Mouse (Mus musculus) lung, adult 18-20 months (tissue): ENCODE results near the gene Cfap97d1.

Experiments
- DNase-seq, 2 experiments: peaks; one replicate each; pipeline ENCODE4 v3.0.0; 2022; ENCODE audit warnings: mixed read lengths in 2 of 2

The Cfap97d1 gene

DNA sequence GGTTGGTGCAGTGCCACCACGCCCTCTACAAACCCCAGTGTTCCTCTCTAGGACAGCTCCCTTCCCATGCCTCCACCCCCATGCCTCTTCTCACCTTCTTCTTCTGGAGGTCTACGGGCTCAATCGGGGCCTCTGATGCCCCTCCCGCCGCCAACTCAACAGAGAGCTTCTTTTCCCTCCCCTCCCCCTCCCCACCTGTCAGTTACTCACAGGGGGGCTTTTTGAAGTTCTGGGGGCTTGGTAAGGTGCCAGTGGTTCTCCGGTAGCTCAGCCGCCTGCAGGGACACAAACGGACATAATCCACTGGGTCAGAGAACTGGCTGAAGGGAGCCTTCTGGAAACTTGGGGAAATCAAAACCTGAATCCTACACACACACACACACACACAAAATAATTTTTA is 27.4 kb downstream of the Cfap97d1 start:
- DNase-seq: no peak

DNA sequence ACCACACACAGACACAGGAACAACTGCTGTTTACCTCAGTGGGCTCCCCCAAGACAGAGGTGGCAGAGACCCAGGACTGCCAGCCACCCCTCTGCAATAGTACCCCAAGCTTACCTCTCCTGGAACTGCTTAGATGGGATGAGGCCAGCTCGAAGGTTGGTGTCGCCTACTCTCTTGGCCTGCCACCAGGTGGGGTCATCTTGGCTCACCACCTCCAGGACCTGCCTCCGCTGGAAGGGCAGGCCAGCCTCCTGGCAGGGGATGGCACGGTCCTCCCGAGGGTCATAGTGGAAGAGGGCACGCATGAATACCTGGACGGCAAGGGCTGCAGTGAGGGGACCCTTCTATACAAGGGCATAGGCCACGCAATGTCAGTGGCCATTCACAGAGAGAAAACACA is 29.1 kb downstream of the Cfap97d1 start:
- no peak for DNase-seq

DNA sequence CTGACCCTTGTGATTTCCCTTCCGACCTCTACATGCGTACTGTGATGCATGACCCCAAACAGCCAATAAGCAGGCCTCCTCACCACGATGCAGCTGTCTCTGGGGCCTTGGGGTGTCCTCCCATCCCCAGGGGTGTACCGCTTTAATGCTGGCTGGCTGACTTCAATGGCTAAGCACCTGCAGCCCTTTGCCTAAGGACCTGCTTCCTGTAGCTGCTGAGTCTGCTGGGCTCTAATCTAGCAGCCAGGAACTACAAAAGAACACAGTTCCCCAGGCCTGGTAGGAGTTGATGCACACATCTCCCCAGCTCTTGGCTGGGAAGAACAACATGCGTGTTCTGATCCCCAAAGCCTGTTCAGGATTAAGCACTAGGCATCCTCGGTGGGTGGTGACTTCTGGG is 31.4 kb downstream of the Cfap97d1 start:
- no peak for DNase-seq

DNA sequence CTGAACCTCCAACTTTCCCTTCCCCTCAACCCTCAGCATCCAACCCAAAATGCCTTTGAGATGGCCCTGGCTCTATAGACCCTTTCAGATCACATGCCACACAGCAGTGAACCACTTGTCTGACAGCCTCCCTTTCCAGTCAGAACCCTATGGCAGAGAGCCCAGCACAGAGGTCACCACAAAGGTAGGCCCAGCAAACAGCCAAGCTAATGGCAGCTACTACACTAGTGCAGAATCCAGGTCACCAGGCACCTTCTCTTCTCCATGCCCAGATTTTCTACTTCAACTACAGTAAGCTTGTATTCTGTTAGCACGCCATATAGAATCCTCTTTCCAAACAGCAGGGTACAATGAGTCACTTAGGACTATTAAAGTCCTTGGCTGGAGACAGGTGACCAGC is 32.1 kb downstream of the Cfap97d1 start:
- DNase-seq: no peak

DNA sequence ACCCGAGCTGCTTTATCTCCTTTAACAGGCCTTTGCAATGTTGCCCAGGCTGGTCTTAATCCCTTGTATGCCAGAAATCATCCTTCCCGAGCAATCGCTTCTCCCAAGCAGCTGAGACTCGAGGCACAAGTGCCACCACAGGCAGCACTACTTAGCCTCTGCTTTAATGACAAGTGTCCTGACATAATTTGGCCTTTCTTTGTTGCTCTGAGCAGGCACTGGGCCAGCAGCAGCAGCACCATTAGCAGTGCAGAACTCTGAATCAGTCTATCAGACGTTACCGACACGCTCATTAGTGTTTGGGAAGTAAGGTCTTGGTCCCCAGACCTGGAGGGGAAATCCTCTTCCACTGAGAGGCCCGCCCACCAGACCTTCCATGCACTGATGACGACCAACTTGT is 35.7 kb downstream of the Cfap97d1 start:
- DNase-seq: no peak

DNA sequence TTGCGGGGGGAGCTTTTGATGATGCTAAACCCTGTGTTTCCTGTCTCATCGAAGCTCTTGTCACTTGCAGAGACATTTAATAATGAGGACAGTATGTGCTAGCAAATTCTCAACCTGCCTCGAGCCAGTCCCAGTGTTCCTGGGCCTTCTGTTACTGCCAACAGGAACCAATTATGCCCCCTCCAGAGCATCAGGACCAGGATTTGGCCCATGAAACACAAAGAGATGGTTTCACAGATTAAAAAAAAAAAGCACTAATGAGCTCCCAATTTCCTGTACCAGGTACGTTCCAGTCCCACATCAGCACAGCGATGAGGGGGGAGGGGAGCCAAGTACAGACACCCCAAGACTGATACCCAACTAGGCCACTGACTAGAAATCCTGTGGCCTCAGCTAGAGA is 37.1 kb downstream of the Cfap97d1 start:
- DNase-seq: no peak

DNA sequence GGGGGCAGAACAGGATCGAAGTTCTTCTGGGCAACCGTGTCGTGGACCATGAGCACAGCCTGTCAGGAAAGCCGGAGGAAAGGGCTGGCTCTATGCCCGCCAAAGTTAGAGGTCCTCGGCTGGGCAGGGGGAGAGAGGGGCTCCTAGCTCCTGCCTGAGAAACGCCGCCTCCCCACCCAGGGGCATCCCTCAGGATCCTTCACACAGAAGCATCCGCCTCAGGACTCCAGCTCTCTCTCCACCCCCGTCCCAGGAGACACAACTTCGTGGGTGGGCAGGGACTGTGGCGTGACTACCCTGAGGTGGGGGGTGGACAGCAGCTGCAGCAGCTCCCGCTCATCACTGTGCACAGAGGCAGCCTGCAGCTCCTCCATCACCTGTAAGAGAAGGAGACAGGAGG is 39.3 kb downstream of the Cfap97d1 start:
- DNase-seq: no peak

DNA sequence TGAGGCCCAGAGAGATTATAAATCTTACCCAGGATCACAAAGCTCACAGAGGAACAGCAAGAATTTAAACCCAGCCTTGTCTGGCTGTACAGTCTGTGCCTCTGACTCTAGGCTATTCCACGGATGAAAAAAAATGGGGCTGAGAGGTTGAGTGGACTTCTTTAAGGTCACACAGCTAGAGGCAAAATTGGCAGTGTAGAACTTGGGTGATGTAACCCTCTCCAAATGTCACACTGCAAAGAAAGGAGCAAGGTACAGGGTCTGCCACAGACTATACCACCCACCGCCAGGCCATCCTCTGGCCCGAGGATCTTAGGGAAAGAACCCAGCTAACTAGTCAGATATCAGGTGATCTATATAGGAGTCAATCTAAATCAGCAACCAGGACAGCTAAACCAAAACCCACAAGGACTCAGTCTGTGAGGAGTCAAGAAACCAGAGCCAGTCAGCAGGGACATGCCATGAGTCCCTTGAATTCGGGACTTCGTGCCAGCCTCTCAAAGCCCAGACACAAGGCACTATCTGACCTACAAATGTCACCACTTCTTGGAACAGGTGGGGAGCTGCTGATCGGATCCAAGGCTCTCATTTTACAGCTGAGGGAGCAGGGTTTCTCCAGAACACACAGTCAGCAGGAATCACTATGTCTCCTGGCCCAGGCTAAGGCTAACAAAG is 40.1 kb downstream of the Cfap97d1 start:
- DNase-seq: no peak

DNA sequence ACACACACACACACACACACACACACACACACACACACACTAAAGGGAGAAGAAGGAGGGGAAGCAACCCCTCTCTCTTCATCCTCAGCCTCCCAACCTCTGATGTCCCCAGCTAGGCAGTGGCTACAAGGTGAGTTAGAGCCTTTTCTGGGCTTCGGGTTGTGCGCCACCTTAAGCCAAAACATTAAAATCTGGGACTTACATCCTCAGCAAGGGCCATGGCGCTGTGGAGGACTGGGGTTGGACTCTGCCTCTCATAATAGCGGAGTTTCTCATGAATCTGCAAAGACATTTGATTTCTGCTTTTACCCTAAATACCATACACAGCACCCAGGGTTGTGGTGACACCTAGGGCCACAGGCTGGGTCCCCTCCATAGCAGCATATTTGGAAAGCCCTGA is 40.8 kb downstream of the Cfap97d1 start:
- no peak for DNase-seq

DNA sequence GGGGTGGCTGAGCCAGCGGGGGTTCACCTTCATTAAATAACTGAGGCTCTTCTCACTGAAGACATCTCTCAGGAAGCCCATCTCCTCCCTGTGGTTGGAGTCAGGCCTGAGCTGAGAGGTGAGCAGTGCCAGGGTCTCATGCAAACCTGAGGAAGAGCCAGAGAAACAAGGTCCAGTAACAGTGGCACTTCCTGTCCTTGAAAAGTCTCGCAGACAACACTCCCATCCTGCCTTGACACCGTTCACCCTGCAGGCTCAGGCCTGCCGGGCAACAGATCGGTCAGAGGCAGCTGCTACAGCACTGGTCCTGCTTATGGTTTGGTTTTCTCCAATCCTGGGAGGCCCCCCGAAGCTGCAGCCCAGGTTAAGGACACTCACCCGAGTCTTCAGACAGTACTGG is 41.3 kb downstream of the Cfap97d1 start:
- no peak for DNase-seq

DNA sequence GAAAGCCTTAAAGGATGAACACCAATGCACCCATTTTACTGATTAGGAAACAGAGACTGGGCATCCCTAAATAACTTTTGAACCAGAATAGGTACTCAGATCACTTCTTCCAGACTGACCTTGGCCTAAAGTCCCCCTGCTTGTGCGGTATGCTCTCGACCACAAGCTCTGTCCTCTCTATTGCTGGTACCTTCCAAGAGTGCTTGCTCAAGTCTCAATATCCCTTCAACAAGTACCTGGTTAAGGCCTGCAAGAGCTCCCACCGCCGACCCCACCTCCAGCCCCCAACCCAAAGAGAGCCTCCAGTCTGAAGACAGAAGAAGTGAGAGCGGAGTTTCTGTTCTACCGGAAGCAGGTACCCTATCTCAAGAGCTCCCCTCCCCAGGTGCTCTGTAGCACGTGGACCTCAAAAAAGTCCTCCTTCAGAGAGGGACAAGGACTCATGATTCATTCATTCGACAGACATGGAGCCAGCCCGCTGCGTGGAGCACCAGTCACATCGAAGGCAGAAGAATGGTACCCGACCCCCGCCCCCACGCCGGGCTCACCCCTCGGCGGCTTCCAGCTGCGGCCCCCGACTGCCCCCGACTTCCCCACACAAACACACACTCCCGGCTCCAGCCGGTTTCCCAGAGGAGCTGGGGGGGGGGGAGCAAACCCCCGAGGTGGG is 42.0 kb downstream of the Cfap97d1 start:
- no peak for DNase-seq

DNA sequence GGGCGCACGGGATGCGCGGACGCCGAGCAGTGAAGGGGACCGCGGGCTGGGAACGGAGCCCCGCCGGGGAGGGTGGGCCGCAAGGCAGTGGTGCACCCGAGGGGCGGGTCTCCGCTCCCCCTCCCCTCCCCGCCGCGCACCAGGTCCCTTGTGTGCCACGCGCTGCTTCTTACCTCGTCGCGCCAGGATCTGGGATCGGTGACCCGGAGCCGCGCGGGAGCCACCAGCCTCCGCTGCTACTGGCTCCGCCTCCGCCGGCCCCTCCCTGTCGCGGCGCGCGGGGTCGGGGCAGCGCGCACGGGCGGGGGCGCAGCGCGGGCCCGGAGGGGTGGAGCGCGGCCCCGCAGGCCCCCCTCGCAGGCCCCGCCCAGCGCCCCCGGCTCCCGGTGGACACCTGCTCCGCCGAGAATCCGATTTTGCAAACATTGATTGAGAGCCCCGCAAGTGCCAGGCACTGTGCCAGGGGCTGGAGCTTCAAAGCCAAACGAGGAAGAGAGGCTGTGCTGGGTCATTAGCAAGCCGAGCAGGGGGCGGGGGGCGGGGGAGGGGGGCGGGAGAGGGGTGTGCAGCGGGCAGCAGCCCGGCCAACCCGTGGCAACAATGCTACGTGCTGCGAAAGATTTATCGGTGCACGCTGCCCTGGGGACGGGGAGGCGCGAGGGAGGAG is 42.7 kb downstream of the Cfap97d1 start:
- peak; percentile 68 to 81 for DNase-seq

DNA sequence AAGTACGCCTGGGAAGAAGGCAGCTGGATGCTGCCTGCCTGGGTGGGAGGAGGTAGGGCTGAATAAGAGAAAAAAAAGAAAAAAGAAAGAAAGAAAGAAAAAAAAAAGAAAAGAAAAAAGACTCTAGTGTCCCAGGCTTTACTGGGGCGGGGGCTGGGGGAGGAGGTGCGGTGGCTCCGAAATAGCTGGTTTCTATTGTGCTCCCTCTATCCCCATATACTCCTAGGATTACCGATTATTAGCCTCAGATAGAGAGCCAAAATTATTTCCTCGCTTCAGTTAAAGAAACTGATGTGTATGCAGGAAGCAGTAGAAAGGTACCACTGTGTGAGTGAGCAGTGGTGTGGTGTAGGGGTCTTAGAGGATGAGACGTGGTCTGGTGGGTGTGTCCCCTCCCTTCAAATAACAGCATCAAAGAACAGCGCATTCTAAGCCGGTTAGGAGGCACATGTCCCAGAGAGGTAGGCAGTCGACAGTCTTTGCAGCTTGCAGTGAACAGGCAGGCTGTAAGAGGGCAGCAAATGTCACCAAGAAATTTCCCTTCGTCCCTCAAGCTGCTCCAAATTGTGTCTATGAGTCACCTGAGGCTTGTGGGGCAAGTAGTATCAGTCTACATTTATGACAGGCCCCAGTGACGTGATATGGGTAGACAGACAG is 43.4 kb downstream of the Cfap97d1 start:
- no peak for DNase-seq

DNA sequence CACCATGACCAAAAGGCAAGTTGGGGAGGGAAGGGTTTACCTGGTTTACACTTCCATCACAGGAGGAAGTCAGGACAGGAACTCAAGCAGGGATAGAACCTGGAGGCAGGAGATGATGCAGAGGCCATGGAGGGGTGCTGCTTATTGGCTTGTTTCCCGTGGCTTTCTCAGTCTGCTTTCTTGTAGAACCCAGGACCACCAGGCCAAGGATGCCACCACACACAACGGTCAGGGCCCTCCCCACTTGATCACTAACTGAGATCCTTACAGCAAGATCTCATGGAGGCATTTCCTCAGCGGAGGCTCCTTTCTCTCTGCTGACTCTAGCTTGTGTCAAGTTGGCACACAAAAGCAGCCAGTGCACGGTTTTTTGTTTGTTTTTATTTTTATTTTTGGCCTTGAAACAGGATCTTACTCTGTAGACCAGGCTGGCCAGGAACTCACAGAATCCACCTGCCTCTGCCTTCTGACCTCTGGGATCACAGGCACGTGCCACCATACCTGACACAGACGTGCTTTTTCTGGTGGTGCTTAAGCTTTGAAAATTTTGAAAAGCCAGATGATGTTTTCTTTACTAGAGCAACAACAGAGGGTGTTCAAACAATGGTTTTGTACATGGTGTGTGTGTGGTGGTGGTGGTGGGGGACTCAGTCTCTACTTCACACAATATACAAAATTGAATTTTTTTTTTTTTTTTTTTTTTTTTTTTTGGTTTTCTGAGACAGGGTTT is 44.2 kb downstream of the Cfap97d1 start, which contains the start of gene Mpp3:
Gene Mpp3, minus strand, starts transcription at position 375 of the 730 bp plus-strand sequence.
- DNase-seq: no peak

DNA sequence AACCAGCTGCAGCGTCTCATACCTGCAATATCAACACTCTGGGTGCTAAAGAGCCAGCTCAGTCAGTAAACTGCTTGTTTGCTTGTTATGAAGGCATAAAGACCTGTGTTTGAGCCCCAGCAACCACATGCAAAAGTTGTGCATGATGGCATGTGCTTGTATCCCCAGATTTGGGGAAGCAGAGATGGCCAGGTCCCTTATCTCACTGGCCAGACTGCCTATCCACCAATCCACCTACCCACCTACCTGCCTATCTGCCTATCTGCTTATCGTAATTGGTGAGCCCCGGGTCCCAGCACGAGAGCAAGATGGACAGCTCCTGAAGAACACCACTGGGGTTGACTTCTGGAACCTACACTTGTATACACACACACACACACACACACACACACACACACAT is 45.2 kb downstream of the Cfap97d1 start:
- DNase-seq: no peak

DNA sequence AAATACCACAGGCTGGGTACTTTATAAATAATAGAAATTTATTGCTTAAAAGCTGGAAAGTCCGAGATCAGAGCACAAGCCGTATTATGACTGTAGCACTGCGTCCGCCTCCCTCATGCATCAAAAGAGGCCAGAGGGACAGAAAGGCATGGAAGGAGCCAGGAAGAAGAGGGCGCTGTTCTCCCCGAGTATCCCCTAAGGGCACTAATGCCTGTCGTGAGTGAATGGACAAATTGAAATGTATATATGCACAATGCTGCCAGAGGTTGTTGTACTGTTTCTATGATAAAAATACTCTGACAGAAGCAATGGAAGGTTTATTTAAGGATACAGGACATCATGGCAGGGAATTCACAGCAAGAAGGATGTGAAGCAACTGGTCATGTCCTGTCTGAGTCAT is 45.9 kb downstream of the Cfap97d1 start:
- no peak for DNase-seq

DNA sequence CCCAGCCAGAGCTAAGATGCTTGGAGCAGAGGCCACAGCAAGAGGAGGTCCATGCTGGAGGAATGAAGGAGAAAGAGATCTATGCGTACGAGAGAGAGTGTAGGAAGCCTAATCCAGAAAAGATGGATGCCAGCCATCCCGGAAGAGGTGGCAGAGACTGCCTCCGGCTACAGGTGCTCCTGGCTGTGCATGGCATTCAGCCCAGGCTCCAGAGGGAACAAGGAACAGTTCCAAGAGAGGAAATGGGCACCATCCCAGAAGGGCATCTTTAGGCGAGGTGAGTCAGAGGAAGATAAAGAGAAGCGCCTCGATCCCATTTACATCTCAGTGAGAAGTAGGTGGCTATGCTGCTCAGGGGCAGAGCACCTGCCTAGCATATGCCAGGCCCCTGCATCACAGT is 47.1 kb downstream of the Cfap97d1 start:
- no peak for DNase-seq

DNA sequence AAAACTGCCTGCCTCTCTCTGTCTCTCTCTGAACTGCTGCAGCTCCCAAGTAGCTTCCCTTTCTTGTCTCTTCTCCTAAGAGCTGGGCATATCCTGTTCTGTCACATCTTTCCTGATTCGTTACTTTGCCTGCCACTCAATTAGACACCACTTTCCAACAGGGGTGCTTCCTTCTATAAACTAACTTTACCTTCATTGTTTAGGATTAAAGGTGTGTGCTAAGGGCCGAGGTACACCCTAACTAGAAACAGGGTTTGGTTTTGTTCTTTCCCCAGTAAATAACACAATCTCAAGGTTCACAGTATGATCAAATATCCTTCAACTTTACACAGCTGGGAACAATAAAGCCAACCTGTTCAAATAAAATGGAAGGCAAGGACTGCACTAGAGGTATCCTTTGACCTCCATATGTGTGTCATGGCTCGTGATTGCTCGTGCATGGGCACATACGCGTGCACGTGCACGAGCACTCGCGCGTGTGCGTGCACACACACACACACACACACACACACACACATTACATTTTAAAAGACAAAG is 49.0 kb downstream of the Cfap97d1 start:
- no peak for DNase-seq

DNA sequence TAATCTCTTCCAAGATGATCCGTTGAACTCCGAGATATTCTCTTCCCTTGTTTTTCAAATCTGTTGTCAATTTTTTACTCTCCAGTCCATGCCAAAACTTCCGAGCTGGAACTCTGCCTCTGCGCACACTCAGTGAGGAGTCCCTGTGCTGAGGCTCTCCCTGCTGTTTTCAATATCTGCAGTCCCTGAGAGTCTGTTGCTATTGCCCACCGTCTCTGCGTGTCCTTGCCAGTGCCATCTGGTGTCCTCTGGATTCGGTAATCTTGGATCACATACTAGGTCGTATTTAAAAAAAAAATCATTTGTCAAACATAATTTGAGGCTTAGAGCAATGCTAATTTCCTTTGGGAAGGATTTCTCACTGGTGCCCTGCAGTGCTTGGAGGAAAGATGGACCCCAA is 50.8 kb downstream of the Cfap97d1 start:
- DNase-seq: no peak

DNA sequence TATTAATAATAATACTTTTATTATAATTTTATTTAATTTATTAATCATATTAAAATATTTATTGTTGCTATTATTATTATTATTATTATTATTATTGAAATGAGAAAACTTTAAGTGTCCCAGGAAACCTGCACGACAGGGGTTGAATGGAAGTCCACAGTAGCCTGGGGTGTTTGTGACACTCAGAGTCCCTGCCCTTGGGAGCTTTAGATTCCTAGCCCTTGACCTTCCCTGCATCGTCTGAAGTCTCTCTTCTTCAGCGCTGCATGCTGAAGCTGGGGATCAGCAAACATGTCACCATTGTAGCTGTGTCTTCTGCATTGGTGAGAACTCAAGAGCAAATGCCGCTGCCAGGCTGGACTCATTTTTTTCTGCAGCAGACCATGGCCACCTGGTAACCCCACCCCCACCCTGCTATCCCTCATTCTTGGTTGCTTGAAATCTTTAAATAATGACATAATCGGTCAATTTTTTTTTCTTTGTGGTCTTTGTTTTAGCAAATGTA is 51.4 kb downstream of the Cfap97d1 start:
- DNase-seq: no peak

DNA sequence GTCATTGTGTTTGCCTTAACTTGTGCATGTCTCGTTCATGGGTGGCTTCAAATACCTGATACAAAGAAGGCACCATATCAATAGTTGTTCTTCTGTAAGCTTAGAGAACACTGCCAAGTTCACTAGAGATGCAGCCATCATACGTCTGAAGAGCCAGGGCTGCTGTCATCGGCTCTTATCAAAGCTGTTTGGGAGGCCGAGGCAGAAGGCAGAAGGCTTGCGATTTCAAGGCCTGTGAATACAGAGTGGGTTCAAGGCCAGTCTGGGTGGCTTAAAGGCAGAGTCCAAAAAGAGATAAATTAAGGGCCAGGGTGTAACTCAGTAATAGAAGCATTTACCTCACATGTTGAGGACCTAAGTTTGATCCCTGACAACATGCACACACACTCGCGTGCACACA is 52.3 kb downstream of the Cfap97d1 start:
- no peak for DNase-seq

DNA sequence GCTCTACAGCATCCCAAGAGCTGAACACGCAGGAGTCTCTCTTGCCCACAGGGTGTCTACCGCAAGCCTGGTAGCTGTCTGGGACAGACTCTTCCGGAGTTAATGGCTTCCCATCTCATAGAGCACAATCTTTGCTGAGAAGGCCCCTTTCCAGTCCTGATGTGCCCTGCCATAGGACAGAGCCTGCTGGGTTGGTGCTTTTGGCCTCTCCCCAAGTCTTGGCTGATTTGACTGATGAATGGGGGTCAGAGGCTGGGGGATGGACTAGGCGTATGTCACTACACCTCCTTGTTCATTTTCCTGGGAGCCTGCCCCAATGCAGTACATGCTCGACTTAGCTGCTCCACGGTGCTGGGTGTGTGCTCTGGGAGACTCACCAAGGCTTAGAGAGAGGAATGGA is 53.7 kb downstream of the Cfap97d1 start:
- DNase-seq: no peak
